Mouse (Mus musculus): ENCODE results near the gene Cacna2d4. TPM values are rescaled to one million over a fixed set of nuclear protein-coding genes. Genes with fewer than 3 reads are reported as not detected.

The Cacna2d4 gene
- 32.8 and 34.8 TPM in 2 replicates for polyA plus RNA-seq (2012; rRNA removed)

GRCm38 (mm10) chr6:119236241-119236640, at the start of gene Cacna2d4:
Cacna2d4 (plus strand) TSS chr6:119236526.
- WGBS, result 52% methylated on average over 1 of the region's 1 CpGs
- Histone ChIP-seq H3K36me3 (ENCODE audit: control insufficient read depth, insufficient read depth, low read length) (no peaks in the 10 kb centered on the region), H3K4me1 (replicated peaks; ENCODE audit: control insufficient read depth, insufficient read depth, low read length) (no peaks in the 10 kb centered on the region), H3K27me3 (ENCODE audit: control insufficient read depth, insufficient read depth, low read length) (no peaks in the 10 kb centered on the region), H3K4me3 (ENCODE audit: control insufficient read depth, insufficient read depth, low read length) (no peak within 1 kb of the TSS), H3K27ac (ENCODE audit: control insufficient read depth, insufficient read depth, low read length) (no peak within 1 kb of the TSS)
- DNase-seq, result no peak
- no peak for TF ChIP-seq POLR2A (IDR thresholded peaks at IDR 0.05; ENCODE audit: control insufficient read depth, extremely low read depth, insufficient read depth, low read length, poor library complexity)
- TF ChIP-seq CTCF (IDR thresholded peaks at IDR 0.05; ENCODE audit: borderline replicate concordance, control insufficient read depth, extremely low read depth, insufficient read depth, low read length, poor library complexity), result no peak

- DNase-seq, result peak; percentile 11
- Histone ChIP-seq H3K36me3 (ENCODE audit: control insufficient read depth, insufficient read depth, low read length) (0 out of 2 replicates have a peak, but pooled peaks cover 8% of the 10 kb centered on the region), H3K27me3 (ENCODE audit: control insufficient read depth, insufficient read depth, low read length) (no peaks in the 10 kb centered on the region), H3K27ac (ENCODE audit: control insufficient read depth, insufficient read depth, low read length) (no peak overlapping the region), H3K4me3 (ENCODE audit: control insufficient read depth, insufficient read depth, low read length) (no peak overlapping the region), H3K4me1 (replicated peaks; ENCODE audit: control insufficient read depth, insufficient read depth, low read length) (no peaks in the 10 kb centered on the region)
- TF ChIP-seq CTCF (IDR thresholded peaks at IDR 0.05; ENCODE audit: borderline replicate concordance, control insufficient read depth, extremely low read depth, insufficient read depth, low read length, poor library complexity), result no peak
- no peak for TF ChIP-seq POLR2A (IDR thresholded peaks at IDR 0.05; ENCODE audit: control insufficient read depth, extremely low read depth, insufficient read depth, low read length, poor library complexity)
- WGBS, result 89% methylated on average over 8 of the region's 8 CpGs
Measured at GRCm38 (mm10) chr6:119186658-119187057, 49.7 kb upstream of the Cacna2d4 start.

- WGBS, result 92% methylated on average over 6 of the region's 6 CpGs
Measured at GRCm38 (mm10) chr6:119187631-119188030, 48.7 kb upstream of the Cacna2d4 start.

GRCm38 (mm10) chr6:119191478-119191877, 44.8 kb upstream of the Cacna2d4 start:
- no peaks in the 10 kb centered on the region for H3K4me1 ChIP-seq (replicated peaks; ENCODE audit: control insufficient read depth, insufficient read depth, low read length)

More at GRCm38 (mm10) chr6:119187631-119188030, 48.7 kb upstream of the Cacna2d4 start:
- TF ChIP-seq CTCF (IDR thresholded peaks at IDR 0.05; ENCODE audit: borderline replicate concordance, control insufficient read depth, extremely low read depth, insufficient read depth, low read length, poor library complexity) (no peak), POLR2A (IDR thresholded peaks at IDR 0.05; ENCODE audit: control insufficient read depth, extremely low read depth, insufficient read depth, low read length, poor library complexity) (no peak)
- Histone ChIP-seq H3K4me1 (replicated peaks; ENCODE audit: control insufficient read depth, insufficient read depth, low read length) (no peaks in the 10 kb centered on the region), H3K27me3 (ENCODE audit: control insufficient read depth, insufficient read depth, low read length) (no peaks in the 10 kb centered on the region), H3K27ac (ENCODE audit: control insufficient read depth, insufficient read depth, low read length) (no peak overlapping the region), H3K36me3 (ENCODE audit: control insufficient read depth, insufficient read depth, low read length) (peaks cover 12% of the 10 kb centered on the region), H3K4me3 (ENCODE audit: control insufficient read depth, insufficient read depth, low read length) (no peak overlapping the region)
- DNase-seq, result no peak

GRCm38 (mm10) chr6:119193571-119194154, 42.7 kb upstream of the Cacna2d4 start:
- Histone ChIP-seq H3K4me1 (replicated peaks; ENCODE audit: control insufficient read depth, insufficient read depth, low read length) (peaks cover 3% of the 10 kb centered on the region; the same call in 1 of the 2 replicates), H3K4me3 (ENCODE audit: control insufficient read depth, insufficient read depth, low read length) (no peak overlapping the region), H3K36me3 (ENCODE audit: control insufficient read depth, insufficient read depth, low read length) (peaks cover 12% of the 10 kb centered on the region), H3K27ac (ENCODE audit: control insufficient read depth, insufficient read depth, low read length) (no peak overlapping the region), H3K27me3 (ENCODE audit: control insufficient read depth, insufficient read depth, low read length) (no peaks in the 10 kb centered on the region)
- DNase-seq, result no peak
- no peak for TF ChIP-seq POLR2A (IDR thresholded peaks at IDR 0.05; ENCODE audit: control insufficient read depth, extremely low read depth, insufficient read depth, low read length, poor library complexity)
- no peak for TF ChIP-seq CTCF (IDR thresholded peaks at IDR 0.05; ENCODE audit: borderline replicate concordance, control insufficient read depth, extremely low read depth, insufficient read depth, low read length, poor library complexity)
- WGBS, result 97% methylated on average over 15 of the region's 15 CpGs

More at GRCm38 (mm10) chr6:119191478-119191877, 44.8 kb upstream of the Cacna2d4 start:
- H3K27me3 ChIP-seq (ENCODE audit: control insufficient read depth, insufficient read depth, low read length), result no peaks in the 10 kb centered on the region
- H3K4me3 ChIP-seq (ENCODE audit: control insufficient read depth, insufficient read depth, low read length), result no peak overlapping the region
- DNase-seq, result no peak
- whole genome bisulfite sequencing, result 93% methylated on average over 4 of the region's 4 CpGs
- peaks cover 12% of the 10 kb centered on the region for H3K36me3 ChIP-seq (ENCODE audit: control insufficient read depth, insufficient read depth, low read length)
- H3K27ac ChIP-seq (ENCODE audit: control insufficient read depth, insufficient read depth, low read length), result no peak overlapping the region
- no peak for TF ChIP-seq CTCF (IDR thresholded peaks at IDR 0.05; ENCODE audit: borderline replicate concordance, control insufficient read depth, extremely low read depth, insufficient read depth, low read length, poor library complexity)
- TF ChIP-seq POLR2A (IDR thresholded peaks at IDR 0.05; ENCODE audit: control insufficient read depth, extremely low read depth, insufficient read depth, low read length, poor library complexity), result no peak

GRCm38 (mm10) chr6:119194161-119194560, 42.2 kb upstream of the Cacna2d4 start:
- H3K4me1 ChIP-seq (replicated peaks; ENCODE audit: control insufficient read depth, insufficient read depth, low read length), result peaks cover 3% of the 10 kb centered on the region; the same call in 1 of the 2 replicates
- H3K36me3 ChIP-seq (ENCODE audit: control insufficient read depth, insufficient read depth, low read length), result peaks cover 12% of the 10 kb centered on the region
- no peak overlapping the region for H3K27ac ChIP-seq (ENCODE audit: control insufficient read depth, insufficient read depth, low read length)
- WGBS, result 97% methylated on average over 9 of the region's 9 CpGs
- H3K27me3 ChIP-seq (ENCODE audit: control insufficient read depth, insufficient read depth, low read length), result no peaks in the 10 kb centered on the region
- H3K4me3 ChIP-seq (ENCODE audit: control insufficient read depth, insufficient read depth, low read length), result no peak overlapping the region
- TF ChIP-seq CTCF (IDR thresholded peaks at IDR 0.05; ENCODE audit: borderline replicate concordance, control insufficient read depth, extremely low read depth, insufficient read depth, low read length, poor library complexity), result no peak
- no peak for TF ChIP-seq POLR2A (IDR thresholded peaks at IDR 0.05; ENCODE audit: control insufficient read depth, extremely low read depth, insufficient read depth, low read length, poor library complexity)
- DNase-seq, result no peak
